ENCODE assay signal across 7 mouse cellular contexts in genomic region chr13:71961891-71962660, GRCm38 (mm10). TPM values are rescaled to one million over a fixed set of nuclear protein-coding genes. Genes with fewer than 3 reads are reported as not detected.
DNase-seq lines count a peak whose midpoint lies in the region; ATAC-seq and TF ChIP-seq lines count a peak whose summit lies in the region.

No protein-coding gene starts in this region.

- H3K27me3 ChIP-seq in E14TG2a.4 (ENCODE audit: insufficient read depth, low read length): peaks cover 94% of the 10 kb centered on the region
- peaks cover 88% of the 10 kb centered on the region for H3K27me3 ChIP-seq in limb, embryonic 15.5 days

- peaks cover 51% of the 10 kb centered on the region for H3K4me1 ChIP-seq in E14TG2a.4 (replicated peaks; ENCODE audit: low read depth, low read length)
- peaks cover 43% of the 10 kb centered on the region for H3K4me1 ChIP-seq in limb, embryonic 15.5 days

- H3K27ac ChIP-seq in limb, embryonic 15.5 days: no peak overlapping the region

- no peak for ATAC-seq in limb, embryonic 15.5 days (ENCODE audit: insufficient number of reproducible peaks, low FRiP score, low TSS enrichment, low read depth)

- WGBS in limb, embryonic 15.5 days: 4% methylated on average over 25 of the region's 25 CpGs

- no peaks in the 10 kb centered on the region for H3K36me3 ChIP-seq in E14TG2a.4 (ENCODE audit: insufficient read depth, low read length)
- H3K36me3 ChIP-seq in limb, embryonic 15.5 days: no peaks in the 10 kb centered on the region

- TF ChIP-seq CTCF in E14TG2a.4 (conservative IDR thresholded peaks at IDR 0.05; ENCODE audit: low read length): no peak

- peak; percentile 38 for DNase-seq in Muller cell, postnatal 12 days (ENCODE audit: inconsistent ontology term)
- DNase-seq in forelimb bud, embryonic 11.5 days (ENCODE audit: low read depth, low spot score): peak; percentile 40
- no peak for DNase-seq in spleen, postnatal 4 days (ENCODE audit: low spot score in 2 of 2)
- no peak for DNase-seq in cerebellum, postnatal 4 days (ENCODE audit: low spot score in 2 of 2)
- no peak for DNase-seq in spleen, adult 18-20 months

- H3K9me3 ChIP-seq in E14TG2a.4 (ENCODE audit: low read length): no peaks in the 10 kb centered on the region
- no peaks in the 10 kb centered on the region for H3K9me3 ChIP-seq in limb, embryonic 15.5 days

- H3K9ac ChIP-seq in limb, embryonic 15.5 days: peak overlapping the region; percentile 76; the same call in 1 of the 2 replicates

- peak overlapping the region; percentile 73 for H3K4me3 ChIP-seq in E14TG2a.4 (replicated peaks; ENCODE audit: low read length)
- peak overlapping the region; percentile 60 for H3K4me3 ChIP-seq in limb, embryonic 15.5 days

- H3K4me2 ChIP-seq in limb, embryonic 15.5 days: peak overlapping the region; percentile 92

RNA-seq across cellular contexts. Expression of gene Irx1, which starts 1.4 kb away (rescaled TPM):
- 3.3 and 6.5 TPM in 2 replicates for polyA plus RNA-seq in limb, embryonic 15.5 days (2015; fragmentation: Nextera tagmentation; extraction: Ambion mirVana)

Comparison
In these comparisons a context has a peak if more than half of its experiments do, and no peak if none do; other contexts are left out.
1. DNase-seq: peak in Muller cell, postnatal 12 days (single experiment) and forelimb bud, embryonic 11.5 days (single experiment); none in spleen, postnatal 4 days (0 of 2), cerebellum, postnatal 4 days (0 of 2) and spleen, adult 18-20 months (0 of 2).